Mouse (Mus musculus): ENCODE results near the gene Ankmy2.

Ankmy2 gene

GRCm38 (mm10) chr12:36156637-36157303 is at the start of gene Ankmy2:
Gene Ankmy2 (plus strand): TSS chr12:36157114.
- DNase-seq (ENCODE audit: low read depth in 1 of 2, low spot score in 2 of 2), result peak; percentile 66 to 79

- no peak for DNase-seq (ENCODE audit: low read depth in 1 of 2, low spot score in 2 of 2)
Observed at GRCm38 (mm10) chr12:36108442-36108841, 48.5 kb upstream of the Ankmy2 start.

GRCm38 (mm10) chr12:36110457-36110856 is 46.5 kb upstream of the Ankmy2 start:
- no peak for DNase-seq (ENCODE audit: low read depth in 1 of 2, low spot score in 2 of 2)

GRCm38 (mm10) chr12:36111110-36111509 is 45.8 kb upstream of the Ankmy2 start:
- no peak for DNase-seq (ENCODE audit: low read depth in 1 of 2, low spot score in 2 of 2)

GRCm38 (mm10) chr12:36112081-36112480 is 44.8 kb upstream of the Ankmy2 start:
- no peak for DNase-seq (ENCODE audit: low read depth in 1 of 2, low spot score in 2 of 2)

- no peak for DNase-seq (ENCODE audit: low read depth in 1 of 2, low spot score in 2 of 2)
Observed at GRCm38 (mm10) chr12:36117161-36117560, 39.8 kb upstream of the Ankmy2 start.

- DNase-seq (ENCODE audit: low read depth in 1 of 2, low spot score in 2 of 2), result no peak
Observed at GRCm38 (mm10) chr12:36119244-36119643, 37.7 kb upstream of the Ankmy2 start.

- no peak for DNase-seq (ENCODE audit: low read depth in 1 of 2, low spot score in 2 of 2)
Observed at GRCm38 (mm10) chr12:36126049-36126448, 30.9 kb upstream of the Ankmy2 start.

- DNase-seq (ENCODE audit: low read depth in 1 of 2, low spot score in 2 of 2), result no peak
Observed at GRCm38 (mm10) chr12:36129826-36130225, 27.1 kb upstream of the Ankmy2 start.

- DNase-seq (ENCODE audit: low read depth in 1 of 2, low spot score in 2 of 2), result no peak
Observed at GRCm38 (mm10) chr12:36132254-36132653, 24.7 kb upstream of the Ankmy2 start.

GRCm38 (mm10) chr12:36132668-36133067 is 24.2 kb upstream of the Ankmy2 start:
- no peak for DNase-seq (ENCODE audit: low read depth in 1 of 2, low spot score in 2 of 2)

- DNase-seq (ENCODE audit: low read depth in 1 of 2, low spot score in 2 of 2), result no peak
Observed at GRCm38 (mm10) chr12:36133547-36133946, 23.4 kb upstream of the Ankmy2 start.

GRCm38 (mm10) chr12:36134111-36134510 is 22.8 kb upstream of the Ankmy2 start:
- DNase-seq (ENCODE audit: low read depth in 1 of 2, low spot score in 2 of 2), result no peak

GRCm38 (mm10) chr12:36135409-36135808 is 21.5 kb upstream of the Ankmy2 start:
- DNase-seq (ENCODE audit: low read depth in 1 of 2, low spot score in 2 of 2), result no peak

- DNase-seq (ENCODE audit: low read depth in 1 of 2, low spot score in 2 of 2), result no peak
Observed at GRCm38 (mm10) chr12:36136285-36136684, 20.6 kb upstream of the Ankmy2 start.

- no peak for DNase-seq (ENCODE audit: low read depth in 1 of 2, low spot score in 2 of 2)
Observed at GRCm38 (mm10) chr12:36137192-36137591, 19.7 kb upstream of the Ankmy2 start.

GRCm38 (mm10) chr12:36140401-36140800 is 16.5 kb upstream of the Ankmy2 start:
- no peak for DNase-seq (ENCODE audit: low read depth in 1 of 2, low spot score in 2 of 2)

- DNase-seq (ENCODE audit: low read depth in 1 of 2, low spot score in 2 of 2), result no peak
Observed at GRCm38 (mm10) chr12:36146230-36147011, 10.5 kb upstream of the Ankmy2 start.

GRCm38 (mm10) chr12:36150265-36150664 is 6.6 kb upstream of the Ankmy2 start:
- DNase-seq (ENCODE audit: low read depth in 1 of 2, low spot score in 2 of 2), result no peak

- DNase-seq (ENCODE audit: low read depth in 1 of 2, low spot score in 2 of 2), result no peak
Observed at GRCm38 (mm10) chr12:36150737-36151136, 6.2 kb upstream of the Ankmy2 start.

GRCm38 (mm10) chr12:36155141-36155641 is 1.7 kb upstream of the Ankmy2 start:
- DNase-seq (ENCODE audit: low read depth in 1 of 2, low spot score in 2 of 2), result no peak

GRCm38 (mm10) chr12:36156101-36156636 is 745 bp upstream of the Ankmy2 start:
- peak in 1 of 2 experiments; percentile 2 for DNase-seq (ENCODE audit: low read depth in 1 of 2, low spot score in 2 of 2)

All from monocyte, adult 2 months (primary cell).